Mouse (Mus musculus): Measurements from ENCODE around the gene Wwox. TPM values are rescaled to one million over a fixed set of nuclear protein-coding genes. Genes with fewer than 3 reads are reported as not detected.

Gene Wwox
- polyA plus RNA-seq, 1 experiment from 2014 or later: 10.3 TPM

GRCm38 (mm10) chr8:114476919-114477318 lies 37.5 kb downstream of the Wwox start:
- Histone ChIP-seq H3K4me2 (no peak overlapping the region), H3K4me1 (ENCODE audit: control insufficient read depth, insufficient read depth, low read length) (no peaks in the 10 kb centered on the region), H3K27ac (ENCODE audit: low read depth, low read length) (no peak overlapping the region), H3K4me3 (ENCODE audit: low read depth, low read length) (no peak overlapping the region), H3K27me3 (ENCODE audit: control insufficient read depth, insufficient read depth, low read length) (no peaks in the 10 kb centered on the region), H3K36me3 (ENCODE audit: control insufficient read depth, insufficient read depth, low read length) (no peaks in the 10 kb centered on the region), H3K9me3 (replicated peaks; ENCODE audit: control insufficient read depth, low read length) (no peaks in the 10 kb centered on the region), H3K9ac (ENCODE audit: low read depth, low read length) (no peak overlapping the region)
- WGBS (ENCODE audit: insufficient replicate concordance): 66% methylated on average over 10 of the region's 10 CpGs
- no peak for ATAC-seq (replicated peaks; ENCODE audit: insufficient number of reproducible peaks, low FRiP score, low TSS enrichment)

- ATAC-seq (replicated peaks; ENCODE audit: insufficient number of reproducible peaks, low FRiP score, low TSS enrichment): no peak
- H3K4me3 ChIP-seq (ENCODE audit: low read depth, low read length): no peak overlapping the region
- H3K9ac ChIP-seq (ENCODE audit: low read depth, low read length): no peak overlapping the region
- WGBS (ENCODE audit: insufficient replicate concordance): 64% methylated on average over 8 of the region's 8 CpGs
- H3K27me3 ChIP-seq (ENCODE audit: control insufficient read depth, insufficient read depth, low read length): no peaks in the 10 kb centered on the region
- no peak overlapping the region for H3K27ac ChIP-seq (ENCODE audit: low read depth, low read length)
- H3K9me3 ChIP-seq (replicated peaks; ENCODE audit: control insufficient read depth, low read length): no peaks in the 10 kb centered on the region
- H3K4me2 ChIP-seq: no peak overlapping the region
- no peaks in the 10 kb centered on the region for H3K4me1 ChIP-seq (ENCODE audit: control insufficient read depth, insufficient read depth, low read length)
- H3K36me3 ChIP-seq (ENCODE audit: control insufficient read depth, insufficient read depth, low read length): no peaks in the 10 kb centered on the region
Measured at GRCm38 (mm10) chr8:114477790-114478189, 38.3 kb downstream of the Wwox start.

GRCm38 (mm10) chr8:114479749-114480148 lies 40.3 kb downstream of the Wwox start:
- 79% methylated on average over 8 of the region's 8 CpGs for WGBS (ENCODE audit: insufficient replicate concordance)
- Histone ChIP-seq H3K4me1 (ENCODE audit: control insufficient read depth, insufficient read depth, low read length) (peaks cover 3% of the 10 kb centered on the region; the same call in 1 of the 2 replicates), H3K36me3 (ENCODE audit: control insufficient read depth, insufficient read depth, low read length) (no peaks in the 10 kb centered on the region), H3K4me3 (ENCODE audit: low read depth, low read length) (no peak overlapping the region), H3K9me3 (replicated peaks; ENCODE audit: control insufficient read depth, low read length) (no peaks in the 10 kb centered on the region), H3K9ac (ENCODE audit: low read depth, low read length) (no peak overlapping the region), H3K27ac (ENCODE audit: low read depth, low read length) (no peak overlapping the region), H3K4me2 (no peak overlapping the region), H3K27me3 (ENCODE audit: control insufficient read depth, insufficient read depth, low read length) (no peaks in the 10 kb centered on the region)
- ATAC-seq (replicated peaks; ENCODE audit: insufficient number of reproducible peaks, low FRiP score, low TSS enrichment): no peak

DNA sequence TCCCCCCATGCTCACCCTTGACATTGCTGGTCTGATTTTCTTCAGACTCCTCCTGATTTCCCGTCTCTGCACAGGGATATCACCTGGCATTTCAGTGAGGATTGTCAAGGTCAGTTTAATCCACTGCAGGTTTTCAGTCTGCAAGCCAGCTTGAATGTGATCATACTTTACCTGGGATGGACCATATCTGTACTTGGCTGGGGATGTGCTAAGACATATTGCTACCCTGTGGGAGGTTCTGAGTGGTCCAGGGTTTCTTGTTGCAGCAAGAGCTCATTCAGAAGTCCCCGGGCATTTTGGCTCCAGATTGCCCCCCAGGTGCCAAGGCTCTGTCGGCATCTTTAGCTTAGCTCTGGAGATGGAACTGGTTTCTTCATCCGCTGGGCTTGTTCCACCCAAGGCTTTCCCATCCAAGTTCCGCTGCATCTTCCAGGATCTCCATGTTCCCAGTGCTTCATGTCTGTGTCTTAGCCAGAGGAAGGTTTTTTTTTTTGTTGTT lies 52.3 kb downstream of the Wwox start:
- no peaks in the 10 kb centered on the region for H3K4me1 ChIP-seq (ENCODE audit: control insufficient read depth, insufficient read depth, low read length)
- H3K36me3 ChIP-seq (ENCODE audit: control insufficient read depth, insufficient read depth, low read length): no peaks in the 10 kb centered on the region
- 82% methylated on average over 5 of the region's 5 CpGs for WGBS (ENCODE audit: insufficient replicate concordance)

GRCm38 (mm10) chr8:114499448-114500144 lies 60.1 kb downstream of the Wwox start:
- Histone ChIP-seq H3K36me3 (ENCODE audit: control insufficient read depth, insufficient read depth, low read length) (no peaks in the 10 kb centered on the region), H3K4me3 (ENCODE audit: low read depth, low read length) (no peak overlapping the region), H3K27ac (ENCODE audit: low read depth, low read length) (no peak overlapping the region), H3K4me1 (ENCODE audit: control insufficient read depth, insufficient read depth, low read length) (peaks cover 4% of the 10 kb centered on the region), H3K9ac (ENCODE audit: low read depth, low read length) (no peak overlapping the region), H3K9me3 (replicated peaks; ENCODE audit: control insufficient read depth, low read length) (no peaks in the 10 kb centered on the region), H3K4me2 (no peak overlapping the region), H3K27me3 (ENCODE audit: control insufficient read depth, insufficient read depth, low read length) (no peaks in the 10 kb centered on the region)
- no peak for ATAC-seq (replicated peaks; ENCODE audit: insufficient number of reproducible peaks, low FRiP score, low TSS enrichment)
- 80% methylated on average over 16 of the region's 16 CpGs for WGBS (ENCODE audit: insufficient replicate concordance)

More for the DNA sequence above, 52.3 kb downstream of the Wwox start:
- no peak for ATAC-seq (replicated peaks; ENCODE audit: insufficient number of reproducible peaks, low FRiP score, low TSS enrichment)
- H3K4me2 ChIP-seq: no peak overlapping the region
- no peaks in the 10 kb centered on the region for H3K9me3 ChIP-seq (replicated peaks; ENCODE audit: control insufficient read depth, low read length)
- no peak overlapping the region for H3K9ac ChIP-seq (ENCODE audit: low read depth, low read length)
- H3K4me3 ChIP-seq (ENCODE audit: low read depth, low read length): no peak overlapping the region
- H3K27ac ChIP-seq (ENCODE audit: low read depth, low read length): no peak overlapping the region
- H3K27me3 ChIP-seq (ENCODE audit: control insufficient read depth, insufficient read depth, low read length): no peaks in the 10 kb centered on the region

DNA sequence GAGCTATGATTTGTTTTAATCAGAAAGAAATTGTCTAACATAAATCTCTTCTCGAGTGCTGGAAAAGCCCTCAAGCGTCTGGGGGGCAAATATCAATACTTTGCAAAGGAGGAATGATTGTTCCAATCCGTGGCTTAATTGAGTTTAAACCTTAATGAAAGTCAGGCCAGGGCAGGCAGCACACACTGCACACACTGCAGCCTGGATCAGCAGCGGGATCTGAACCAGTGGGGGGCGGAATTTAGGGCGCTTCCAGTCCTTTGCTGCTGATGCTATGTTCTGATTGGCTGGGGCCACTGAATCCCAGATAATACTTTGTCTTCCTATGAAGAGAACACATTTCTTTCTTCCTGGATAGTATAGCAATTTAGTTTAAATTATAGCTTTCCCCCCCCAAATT lies 62.5 kb downstream of the Wwox start:
- no peaks in the 10 kb centered on the region for H3K36me3 ChIP-seq (ENCODE audit: control insufficient read depth, insufficient read depth, low read length)
- 61% methylated on average over 6 of the region's 6 CpGs for WGBS (ENCODE audit: insufficient replicate concordance)
- no peaks in the 10 kb centered on the region for H3K9me3 ChIP-seq (replicated peaks; ENCODE audit: control insufficient read depth, low read length)
- peaks cover 18% of the 10 kb centered on the region for H3K4me1 ChIP-seq (ENCODE audit: control insufficient read depth, insufficient read depth, low read length)
- H3K9ac ChIP-seq (ENCODE audit: low read depth, low read length): no peak overlapping the region
- no peak overlapping the region for H3K27ac ChIP-seq (ENCODE audit: low read depth, low read length)
- no peak overlapping the region for H3K4me2 ChIP-seq
- no peaks in the 10 kb centered on the region for H3K27me3 ChIP-seq (ENCODE audit: control insufficient read depth, insufficient read depth, low read length)
- no peak overlapping the region for H3K4me3 ChIP-seq (ENCODE audit: low read depth, low read length)
- no peak for ATAC-seq (replicated peaks; ENCODE audit: insufficient number of reproducible peaks, low FRiP score, low TSS enrichment)

GRCm38 (mm10) chr8:114503196-114503595 lies 63.7 kb downstream of the Wwox start:
- no peaks in the 10 kb centered on the region for H3K36me3 ChIP-seq (ENCODE audit: control insufficient read depth, insufficient read depth, low read length)
- peaks cover 18% of the 10 kb centered on the region for H3K4me1 ChIP-seq (ENCODE audit: control insufficient read depth, insufficient read depth, low read length)

DNA sequence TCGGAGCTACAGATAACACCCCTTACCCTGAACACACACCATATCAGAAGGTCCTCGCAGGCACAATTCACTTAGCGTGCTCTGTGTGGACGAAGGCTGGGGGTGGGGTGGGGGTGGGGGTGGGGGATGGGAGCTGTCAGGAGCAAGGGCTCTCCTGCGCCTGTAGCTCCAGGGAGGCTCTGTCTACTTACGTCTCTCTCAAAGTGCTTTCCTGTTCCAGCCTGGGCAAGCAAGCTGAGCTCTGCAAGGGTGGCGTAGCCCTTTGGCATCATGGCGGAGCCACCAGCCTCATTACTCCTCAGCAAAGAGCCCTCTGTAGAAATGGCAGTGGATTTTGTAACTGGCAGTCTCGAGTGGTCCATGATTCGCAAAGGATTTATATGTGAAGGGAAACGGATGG lies 65.4 kb downstream of the Wwox start:
- WGBS (ENCODE audit: insufficient replicate concordance): 41% methylated on average over 11 of the region's 11 CpGs
- no peaks in the 10 kb centered on the region for H3K27me3 ChIP-seq (ENCODE audit: control insufficient read depth, insufficient read depth, low read length)
- no peaks in the 10 kb centered on the region for H3K36me3 ChIP-seq (ENCODE audit: control insufficient read depth, insufficient read depth, low read length)
- peaks cover 18% of the 10 kb centered on the region for H3K4me1 ChIP-seq (ENCODE audit: control insufficient read depth, insufficient read depth, low read length)
- 0 out of 2 replicates have a peak, but pooled peaks have one; percentile 42 for ATAC-seq (replicated peaks; ENCODE audit: insufficient number of reproducible peaks, low FRiP score, low TSS enrichment)
- no peaks in the 10 kb centered on the region for H3K9me3 ChIP-seq (replicated peaks; ENCODE audit: control insufficient read depth, low read length)
- H3K4me3 ChIP-seq (ENCODE audit: low read depth, low read length): peak overlapping the region; percentile 14; the same call in 1 of the 2 replicates
- no peak overlapping the region for H3K27ac ChIP-seq (ENCODE audit: low read depth, low read length)
- H3K9ac ChIP-seq (ENCODE audit: low read depth, low read length): no peak overlapping the region
- peak overlapping the region; percentile 54 for H3K4me2 ChIP-seq

More at GRCm38 (mm10) chr8:114503196-114503595, 63.7 kb downstream of the Wwox start:
- H3K27ac ChIP-seq (ENCODE audit: low read depth, low read length): no peak overlapping the region
- 76% methylated on average over 3 of the region's 3 CpGs for WGBS (ENCODE audit: insufficient replicate concordance)
- H3K4me2 ChIP-seq: no peak overlapping the region
- H3K4me3 ChIP-seq (ENCODE audit: low read depth, low read length): no peak overlapping the region
- no peaks in the 10 kb centered on the region for H3K9me3 ChIP-seq (replicated peaks; ENCODE audit: control insufficient read depth, low read length)
- no peak overlapping the region for H3K9ac ChIP-seq (ENCODE audit: low read depth, low read length)
- no peak for ATAC-seq (replicated peaks; ENCODE audit: insufficient number of reproducible peaks, low FRiP score, low TSS enrichment)
- H3K27me3 ChIP-seq (ENCODE audit: control insufficient read depth, insufficient read depth, low read length): no peaks in the 10 kb centered on the region
